Mouse (Mus musculus): ENCODE results near the gene Fam122b. TPM values are rescaled to one million over a fixed set of nuclear protein-coding genes. Genes with fewer than 3 reads are reported as not detected.

Gene Fam122b
- polyA plus RNA-seq, 1 experiment from 2014 or later, result 10.4 TPM

DNA sequence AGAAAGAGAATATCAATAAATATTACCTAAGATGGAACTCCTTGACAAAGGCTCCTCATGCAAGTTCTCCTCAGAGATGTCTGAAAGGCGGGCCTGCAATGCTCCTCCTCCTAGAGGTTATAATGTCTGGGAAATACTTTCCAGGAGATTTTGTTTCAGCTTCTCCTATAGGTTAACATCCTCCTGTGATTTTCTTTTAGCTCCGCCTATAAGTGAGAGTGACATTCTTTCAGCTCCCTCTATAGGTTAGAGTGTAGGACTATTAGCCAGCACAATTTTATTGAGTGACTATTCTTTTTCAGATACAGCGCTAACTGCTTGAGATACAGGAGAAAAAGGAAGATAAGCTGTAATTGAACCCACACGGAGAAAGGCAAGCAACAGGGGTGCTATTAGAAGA, 29.6 kb downstream of the Fam122b start, which contains the start of gene Plac1:
Gene Plac1 (minus strand): TSS at position 101 of the 400 bp plus-strand sequence.
- 70% methylated on average over 4 of the region's 4 CpGs for WGBS

DNA sequence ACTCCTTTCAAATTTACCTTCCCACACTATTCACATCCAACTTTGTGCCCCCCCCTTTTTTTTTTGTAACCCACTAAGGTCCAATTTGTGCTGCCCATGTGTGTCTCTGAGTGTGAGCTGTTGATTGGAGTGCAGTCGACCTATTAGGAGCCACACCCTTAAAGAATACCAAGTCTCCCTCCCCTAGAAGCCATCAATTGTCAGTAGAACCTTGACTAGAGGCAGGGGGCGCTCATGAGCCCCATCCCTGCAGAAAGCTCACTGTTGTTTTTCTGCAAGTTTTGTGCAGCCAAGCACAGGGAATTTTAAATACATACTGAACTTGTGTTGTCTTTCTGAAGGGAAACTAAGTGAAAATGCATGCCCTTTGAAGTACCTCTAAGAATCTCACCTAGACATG, 31.6 kb downstream of the Fam122b start:
- DNase-seq (ENCODE audit: low spot score) (no peak), ATAC-seq (ENCODE audit: insufficient number of reproducible peaks, low FRiP score, low TSS enrichment, low read depth) (no peak)
- Histone ChIP-seq H3K4me3 (ENCODE audit: low read depth, low read length) (no peak overlapping the region), H3K27me3 (ENCODE audit: control insufficient read depth, insufficient read depth, low read length) (no peaks in the 10 kb centered on the region), H3K9ac (ENCODE audit: low read length) (no peak overlapping the region), H3K27ac (replicated peaks; ENCODE audit: low read depth, low read length) (no peak overlapping the region), H3K4me1 (ENCODE audit: control insufficient read depth, insufficient read depth, low read length) (no peaks in the 10 kb centered on the region), H3K4me2 (ENCODE audit: low read depth, severe bottlenecking) (no peak overlapping the region), H3K9me3 (ENCODE audit: control insufficient read depth, low read length) (no peaks in the 10 kb centered on the region), H3K36me3 (ENCODE audit: control insufficient read depth, insufficient read depth, low read length) (no peaks in the 10 kb centered on the region)
- WGBS, result 15% methylated on average over 2 of the region's 2 CpGs

More for the DNA sequence above, 29.6 kb downstream of the Fam122b start, which contains the start of gene Plac1:
- Histone ChIP-seq H3K4me2 (ENCODE audit: low read depth, severe bottlenecking) (no peak within 1 kb of the TSS), H3K9ac (ENCODE audit: low read length) (no peak within 1 kb of the TSS), H3K4me1 (ENCODE audit: control insufficient read depth, insufficient read depth, low read length) (no peaks in the 10 kb centered on the region), H3K27ac (replicated peaks; ENCODE audit: low read depth, low read length) (no peak within 1 kb of the TSS), H3K27me3 (ENCODE audit: control insufficient read depth, insufficient read depth, low read length) (no peaks in the 10 kb centered on the region), H3K4me3 (ENCODE audit: low read depth, low read length) (no peak within 1 kb of the TSS), H3K36me3 (ENCODE audit: control insufficient read depth, insufficient read depth, low read length) (no peaks in the 10 kb centered on the region), H3K9me3 (ENCODE audit: control insufficient read depth, low read length) (no peaks in the 10 kb centered on the region)
- DNase-seq (ENCODE audit: low spot score) (no peak), ATAC-seq (ENCODE audit: insufficient number of reproducible peaks, low FRiP score, low TSS enrichment, low read depth) (no peak)

DNA sequence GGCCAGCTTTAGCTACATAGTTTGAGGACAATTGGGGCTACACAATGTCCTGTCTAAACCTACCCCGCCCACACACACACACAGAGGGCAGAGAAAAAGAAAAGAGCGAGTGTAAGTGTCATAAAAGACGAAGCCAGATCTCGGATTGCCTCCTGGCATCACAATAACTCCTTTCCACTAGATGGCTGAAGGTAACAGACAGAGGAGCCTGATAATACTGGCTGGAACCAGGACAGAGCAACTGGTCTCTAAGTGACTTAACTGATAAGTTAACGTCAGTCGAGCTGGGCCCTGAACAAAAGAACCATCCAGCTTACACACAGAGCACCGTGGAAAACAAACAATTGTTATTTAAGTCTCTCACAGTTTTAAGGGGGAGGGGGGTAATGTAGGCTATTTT, 33.2 kb downstream of the Fam122b start:
- Histone ChIP-seq H3K9ac (ENCODE audit: low read length) (no peak overlapping the region), H3K36me3 (ENCODE audit: control insufficient read depth, insufficient read depth, low read length) (no peaks in the 10 kb centered on the region), H3K27ac (replicated peaks; ENCODE audit: low read depth, low read length) (no peak overlapping the region), H3K9me3 (ENCODE audit: control insufficient read depth, low read length) (no peaks in the 10 kb centered on the region), H3K4me3 (ENCODE audit: low read depth, low read length) (no peak overlapping the region), H3K4me1 (ENCODE audit: control insufficient read depth, insufficient read depth, low read length) (no peaks in the 10 kb centered on the region), H3K4me2 (ENCODE audit: low read depth, severe bottlenecking) (no peak overlapping the region), H3K27me3 (ENCODE audit: control insufficient read depth, insufficient read depth, low read length) (no peaks in the 10 kb centered on the region)
- WGBS, result 67% methylated on average over 7 of the region's 7 CpGs
- DNase-seq (ENCODE audit: low spot score) (no peak), ATAC-seq (ENCODE audit: insufficient number of reproducible peaks, low FRiP score, low TSS enrichment, low read depth) (no peak)

DNA sequence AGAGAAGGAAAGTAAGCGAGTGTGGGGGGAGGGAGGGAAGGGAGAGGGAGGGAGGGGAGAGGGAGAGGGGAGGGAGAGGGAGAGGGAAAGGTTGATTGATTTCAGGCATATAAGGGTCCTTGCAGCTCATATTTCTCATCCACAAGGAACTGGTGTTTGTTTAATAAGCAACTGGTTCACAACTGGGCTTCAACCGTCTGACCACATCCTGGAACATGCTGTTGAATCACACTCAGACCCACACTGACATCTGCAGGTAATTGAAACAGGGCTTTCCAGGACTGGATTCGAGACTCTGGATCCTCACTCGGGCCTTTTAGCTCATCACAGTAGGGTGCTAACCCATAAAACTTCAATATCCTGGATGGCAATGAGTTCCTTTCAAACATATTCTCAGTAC, 35.9 kb downstream of the Fam122b start:
- Histone ChIP-seq H3K9ac (ENCODE audit: low read length) (no peak overlapping the region), H3K4me2 (ENCODE audit: low read depth, severe bottlenecking) (no peak overlapping the region), H3K36me3 (ENCODE audit: control insufficient read depth, insufficient read depth, low read length) (no peaks in the 10 kb centered on the region), H3K4me1 (ENCODE audit: control insufficient read depth, insufficient read depth, low read length) (no peaks in the 10 kb centered on the region), H3K9me3 (ENCODE audit: control insufficient read depth, low read length) (no peaks in the 10 kb centered on the region), H3K27me3 (ENCODE audit: control insufficient read depth, insufficient read depth, low read length) (no peaks in the 10 kb centered on the region), H3K4me3 (ENCODE audit: low read depth, low read length) (no peak overlapping the region), H3K27ac (replicated peaks; ENCODE audit: low read depth, low read length) (peak overlapping the region; percentile 61; the same call in 1 of the 2 replicates)
- ATAC-seq (ENCODE audit: insufficient number of reproducible peaks, low FRiP score, low TSS enrichment, low read depth), result peak; percentile 75
- WGBS, result 31% methylated on average over 4 of the region's 4 CpGs
- peak; percentile 62 for DNase-seq (ENCODE audit: low spot score)

DNA sequence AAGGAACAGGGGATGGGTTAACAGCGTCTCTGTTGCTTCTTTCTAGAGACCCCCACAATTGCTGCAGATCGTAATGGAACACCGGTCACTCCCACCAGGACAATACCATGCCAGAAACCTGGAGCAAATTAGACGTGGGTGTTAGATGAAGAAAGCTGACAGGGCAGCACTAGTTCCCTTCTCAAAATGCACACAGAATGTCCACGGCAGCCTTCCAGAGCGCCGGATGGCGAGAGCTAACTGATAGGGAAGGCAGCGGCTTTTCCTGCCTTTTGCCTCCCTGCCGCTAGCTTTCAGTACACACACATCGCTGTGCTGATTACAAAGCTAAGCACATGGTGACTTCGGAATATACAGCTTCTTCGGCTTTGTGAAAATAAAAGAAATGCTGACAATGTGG, 37.6 kb downstream of the Fam122b start:
- peak; percentile 57 for DNase-seq (ENCODE audit: low spot score)
- Histone ChIP-seq H3K27me3 (ENCODE audit: control insufficient read depth, insufficient read depth, low read length) (no peaks in the 10 kb centered on the region), H3K4me1 (ENCODE audit: control insufficient read depth, insufficient read depth, low read length) (no peaks in the 10 kb centered on the region), H3K36me3 (ENCODE audit: control insufficient read depth, insufficient read depth, low read length) (no peaks in the 10 kb centered on the region), H3K9ac (ENCODE audit: low read length) (peak overlapping the region; percentile 9; the same call in 1 of the 2 replicates), H3K9me3 (ENCODE audit: control insufficient read depth, low read length) (no peaks in the 10 kb centered on the region), H3K4me3 (ENCODE audit: low read depth, low read length) (no peak overlapping the region), H3K4me2 (ENCODE audit: low read depth, severe bottlenecking) (peak overlapping the region; percentile 18; the same call in 1 of the 2 replicates), H3K27ac (replicated peaks; ENCODE audit: low read depth, low read length) (peak overlapping the region; percentile 65)
- ATAC-seq (ENCODE audit: insufficient number of reproducible peaks, low FRiP score, low TSS enrichment, low read depth), result no peak
- WGBS, result 28% methylated on average over 13 of the region's 13 CpGs

DNA sequence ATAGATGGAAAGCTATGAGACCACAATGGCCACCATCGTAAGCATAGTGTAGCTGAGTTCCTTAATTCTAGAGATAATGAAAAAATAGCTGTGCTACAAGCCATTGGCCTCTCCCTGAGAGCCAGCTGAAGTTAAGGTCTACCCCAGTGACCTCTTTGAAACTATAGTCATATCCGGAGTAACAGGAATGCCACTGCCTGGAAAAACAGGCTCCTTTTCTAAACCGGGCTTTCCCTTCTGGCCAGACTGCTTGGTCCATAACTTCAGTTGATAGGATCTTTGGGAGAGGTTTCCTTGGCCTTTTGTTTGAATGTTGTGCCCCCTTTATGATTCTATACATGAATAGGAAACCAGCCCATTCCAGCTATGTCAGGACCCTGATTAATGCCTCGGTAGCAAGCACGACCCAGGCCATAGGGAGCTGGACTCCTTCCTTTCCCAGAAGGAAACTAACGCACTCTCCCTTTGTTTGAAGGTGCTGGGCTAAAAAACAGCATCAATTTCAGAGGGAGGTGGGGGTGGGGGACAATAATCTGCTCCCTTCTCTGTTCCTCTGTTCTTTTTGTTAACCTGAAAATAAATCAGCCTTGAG, 45.2 kb downstream of the Fam122b start:
- no peaks in the 10 kb centered on the region for H3K27me3 ChIP-seq (ENCODE audit: control insufficient read depth, insufficient read depth, low read length)
- H3K27ac ChIP-seq (replicated peaks; ENCODE audit: low read depth, low read length), result no peak overlapping the region
- H3K4me3 ChIP-seq (ENCODE audit: low read depth, low read length), result no peak overlapping the region
- DNase-seq (ENCODE audit: low spot score) (no peak), ATAC-seq (ENCODE audit: insufficient number of reproducible peaks, low FRiP score, low TSS enrichment, low read depth) (no peak)
- no peak overlapping the region for H3K4me2 ChIP-seq (ENCODE audit: low read depth, severe bottlenecking)
- no peaks in the 10 kb centered on the region for H3K4me1 ChIP-seq (ENCODE audit: control insufficient read depth, insufficient read depth, low read length)
- no peaks in the 10 kb centered on the region for H3K9me3 ChIP-seq (ENCODE audit: control insufficient read depth, low read length)
- H3K9ac ChIP-seq (ENCODE audit: low read length), result no peak overlapping the region
- no peaks in the 10 kb centered on the region for H3K36me3 ChIP-seq (ENCODE audit: control insufficient read depth, insufficient read depth, low read length)
- 62% methylated on average over 6 of the region's 6 CpGs for WGBS

DNA sequence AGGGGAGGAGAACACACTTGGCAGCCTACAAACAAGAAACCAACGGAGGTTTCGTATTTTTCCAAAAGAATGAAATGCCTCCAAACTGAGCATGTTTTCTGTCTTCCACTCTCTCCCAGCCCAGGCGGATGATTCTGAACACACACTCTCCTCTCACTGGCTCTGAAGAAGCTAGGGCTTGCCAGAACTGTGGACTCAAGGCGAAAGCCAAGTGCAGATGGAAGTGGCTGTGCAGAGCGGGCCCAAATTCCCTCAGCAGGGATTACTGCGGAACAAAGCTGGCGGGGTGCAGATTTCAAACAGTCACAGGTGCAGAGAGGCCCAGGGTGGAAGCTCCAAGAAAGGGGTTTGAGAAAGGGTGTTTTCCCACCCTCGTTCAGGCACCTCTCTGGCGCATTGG, 48.8 kb downstream of the Fam122b start:
- ATAC-seq (ENCODE audit: insufficient number of reproducible peaks, low FRiP score, low TSS enrichment, low read depth), result no peak
- no peaks in the 10 kb centered on the region for H3K9me3 ChIP-seq (ENCODE audit: control insufficient read depth, low read length)
- no peak overlapping the region for H3K4me3 ChIP-seq (ENCODE audit: low read depth, low read length)
- no peaks in the 10 kb centered on the region for H3K27me3 ChIP-seq (ENCODE audit: control insufficient read depth, insufficient read depth, low read length)
- H3K27ac ChIP-seq (replicated peaks; ENCODE audit: low read depth, low read length), result no peak overlapping the region
- H3K36me3 ChIP-seq (ENCODE audit: control insufficient read depth, insufficient read depth, low read length), result no peaks in the 10 kb centered on the region
- 85% methylated on average over 9 of the region's 9 CpGs for WGBS
- no peak for DNase-seq (ENCODE audit: low spot score)
- no peaks in the 10 kb centered on the region for H3K4me1 ChIP-seq (ENCODE audit: control insufficient read depth, insufficient read depth, low read length)
- no peak overlapping the region for H3K9ac ChIP-seq (ENCODE audit: low read length)
- H3K4me2 ChIP-seq (ENCODE audit: low read depth, severe bottlenecking), result no peak overlapping the region

DNA sequence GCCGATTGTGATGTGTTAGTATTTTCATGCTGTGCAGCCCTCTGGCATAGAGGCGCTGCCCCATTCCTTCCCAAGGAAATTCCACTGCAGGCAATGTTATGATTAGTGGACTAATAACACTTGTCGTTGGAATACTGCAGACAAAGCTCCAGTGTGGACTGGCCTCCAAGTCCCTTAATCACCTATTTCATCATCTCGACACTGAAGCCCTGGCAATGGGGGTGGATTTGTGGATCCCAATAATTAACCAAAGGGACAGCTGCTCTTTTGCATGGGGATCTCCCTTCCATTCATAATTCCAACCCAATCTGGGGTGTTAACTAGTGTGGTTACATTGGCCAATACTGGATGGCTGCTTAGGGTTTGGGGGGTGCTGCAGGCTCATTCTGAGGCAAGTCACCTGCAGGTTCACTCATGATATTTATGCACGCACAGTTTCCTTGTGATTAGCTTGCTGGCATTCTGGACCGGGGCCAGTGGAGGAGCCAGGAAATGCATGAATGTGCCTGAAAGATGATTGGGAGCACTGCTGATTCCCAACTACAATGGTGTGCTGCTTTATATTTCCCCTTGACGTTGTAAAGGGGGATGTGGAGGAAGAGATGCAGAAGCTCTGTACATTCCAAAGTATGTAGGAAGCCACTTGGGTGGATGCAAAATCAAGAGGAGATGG, 54.9 kb downstream of the Fam122b start:
- H3K27ac ChIP-seq (replicated peaks; ENCODE audit: low read depth, low read length), result no peak overlapping the region
- no peak for DNase-seq (ENCODE audit: low spot score)
- H3K4me1 ChIP-seq (ENCODE audit: control insufficient read depth, insufficient read depth, low read length), result peaks cover 11% of the 10 kb centered on the region; the same call in 1 of the 2 replicates
- H3K9ac ChIP-seq (ENCODE audit: low read length), result no peak overlapping the region
- ATAC-seq (ENCODE audit: insufficient number of reproducible peaks, low FRiP score, low TSS enrichment, low read depth), result no peak
- H3K27me3 ChIP-seq (ENCODE audit: control insufficient read depth, insufficient read depth, low read length), result no peaks in the 10 kb centered on the region
- H3K4me3 ChIP-seq (ENCODE audit: low read depth, low read length), result no peak overlapping the region
- no peaks in the 10 kb centered on the region for H3K9me3 ChIP-seq (ENCODE audit: control insufficient read depth, low read length)
- H3K4me2 ChIP-seq (ENCODE audit: low read depth, severe bottlenecking), result no peak overlapping the region
- no peaks in the 10 kb centered on the region for H3K36me3 ChIP-seq (ENCODE audit: control insufficient read depth, insufficient read depth, low read length)
- WGBS, result 61% methylated on average over 7 of the region's 7 CpGs

All from limb, embryonic 11.5 days (tissue).